Mouse (Mus musculus) liver, adult 2 months (tissue): ENCODE data around the gene Agfg2. TPM values are rescaled to one million over a fixed set of nuclear protein-coding genes. Genes with fewer than 3 reads are reported as not detected.

Source experiments
- DNase-seq: peaks from one replicate; pipeline ENCODE4 v3.0.0-alpha.2; 2011; ENCODE audit warnings: low read depth, low spot score; ENCODE audit errors: extremely low read depth
- H3K27ac ChIP-seq: fragments of 200-500 bp; replicated peaks from 2 replicates; pipeline ENCODE4 v1.5.1; 2012; ENCODE audit warnings: low read depth, mild to moderate bottlenecking, control low read depth, inconsistent platforms, low read length; ENCODE audit not compliant: insufficient read depth
- H3K27me3 ChIP-seq: fragments of 200-500 bp; 2 replicates; pipeline ENCODE4 v1.6.1; 2012; ENCODE audit warnings: mild to moderate bottlenecking, moderate library complexity, low read length, inconsistent platforms; ENCODE audit not compliant: control insufficient read depth, insufficient read depth
- H3K36me3 ChIP-seq: fragments of 200-500 bp; 2 replicates; pipeline ENCODE4 v1.6.1; 2012; ENCODE audit warnings: low read length, inconsistent platforms; ENCODE audit not compliant: control insufficient read depth, insufficient read depth
- H3K4me1 ChIP-seq: fragments of 200-500 bp; 2 replicates; pipeline ENCODE4 v1.6.1; 2011; ENCODE audit warnings: low read length; ENCODE audit not compliant: control insufficient read depth, insufficient read depth
- H3K4me3 ChIP-seq: fragments of 200-500 bp; 2 replicates; pipeline ENCODE4 v1.5.1; 2011; ENCODE audit warnings: low read depth, mild to moderate bottlenecking, control low read depth, low read length, moderate library complexity; ENCODE audit not compliant: insufficient read depth
- H3K79me2 ChIP-seq: fragments of 200-500 bp; 2 replicates; pipeline ENCODE4 v1.6.1; 2012; ENCODE audit warnings: inconsistent platforms, mild to moderate bottlenecking, low read length, moderate library complexity; ENCODE audit not compliant: control insufficient read depth, insufficient read depth
- H3K9ac ChIP-seq: fragments of 200-500 bp; 2 replicates; pipeline ENCODE4 v1.6.1; 2012; ENCODE audit warnings: low read depth, mild to moderate bottlenecking, control low read depth, inconsistent platforms, low read length
- CTCF ChIP-seq: fragments of 200-500 bp; IDR thresholded peaks from 2 replicates; pipeline ENCODE4 v1.5.1; 2011; ENCODE audit warnings: low read depth, low read length, control low read depth
- POLR2A ChIP-seq: fragments of 200-500 bp; IDR thresholded peaks from 2 replicates; pipeline ENCODE4 v1.6.1; 2011; ENCODE audit warnings: low read length, control low read depth; ENCODE audit not compliant: insufficient read depth; ENCODE audit errors: extremely low read depth
- WGBS: fragments of 180-500 bp; shearing (Covaris S2); methylation state at CpG from one replicate; pipeline ENCODE4 v1.1.7; 2018; 5-methylcytosine and 5-hydroxymethylcytosine counted together
- polyA plus RNA-seq: library from polyadenylated mRNA; depleted of rRNA; stranded (reverse); fragments of >200 nt; gene quantifications from 2 replicates; pipeline ENCODE4 v1.2.3, GENCODE M21; 2012
- total RNA-seq: library from RNA; depleted of rRNA; stranded (reverse); fragments of >200 nt; gene quantifications from 2 replicates; pipeline ENCODE4 v1.2.3, GENCODE M21; 2014

The Agfg2 gene
- total and polyA plus RNA-seq, 2 experiments = 14.8 to 35.9 TPM

DNA sequence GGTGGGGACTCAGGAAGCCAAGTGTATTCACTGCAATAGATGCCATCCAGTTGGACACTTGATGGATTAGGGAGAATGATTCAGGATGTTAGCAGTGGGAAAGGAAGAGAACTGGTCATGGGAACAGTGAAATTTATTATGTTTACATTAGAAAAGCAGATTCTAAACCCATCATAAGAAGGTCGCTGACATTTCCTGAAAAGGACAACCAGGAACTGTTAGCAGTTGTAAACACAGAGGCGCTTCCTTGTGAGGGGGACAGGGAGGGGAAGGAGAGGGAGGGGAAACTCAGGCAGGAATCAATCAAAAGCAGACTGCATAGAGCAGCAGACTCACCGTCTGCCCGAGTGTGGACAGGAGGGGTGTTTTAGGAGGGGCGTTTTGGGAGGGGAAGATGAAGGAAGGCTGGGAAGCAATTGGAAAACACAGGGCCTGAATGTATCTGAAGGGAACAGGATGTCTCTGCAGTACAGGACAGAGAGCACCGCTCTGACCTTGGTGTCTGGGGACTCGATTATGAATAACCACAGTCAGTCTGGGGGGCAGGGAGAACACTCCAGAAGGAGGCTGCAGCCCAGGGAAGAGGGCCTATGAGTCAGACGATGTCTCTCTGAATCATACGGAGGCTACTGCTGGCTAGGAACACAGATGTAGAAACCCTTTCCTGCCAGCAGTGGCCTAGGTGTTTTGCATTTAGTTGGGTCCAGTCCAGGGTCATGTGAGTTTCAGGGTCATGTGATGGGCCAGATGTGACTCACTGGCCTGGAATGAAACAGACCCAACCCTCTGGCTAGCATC lies 12.9 kb downstream of the Agfg2 start:
- Histone ChIP-seq H3K9ac (peak overlapping the region; percentile 52), H3K4me3 (no peak overlapping the region), H3K36me3 (peaks cover 9% of the 10 kb centered on the region), H3K79me2 (peaks cover 19% of the 10 kb centered on the region; the same call in 1 of the 2 replicates), H3K27me3 (no peaks in the 10 kb centered on the region), H3K4me1 (peaks cover 44% of the 10 kb centered on the region), H3K27ac (peak overlapping the region; percentile 79)
- TF ChIP-seq POLR2A (no peak), CTCF (no peak)
- peak; percentile 85 for DNase-seq
- 2% methylated on average over 9 of the region's 9 CpGs for WGBS

- Histone ChIP-seq H3K4me3 (no peak overlapping the region), H3K36me3 (peaks cover 17% of the 10 kb centered on the region), H3K27me3 (no peaks in the 10 kb centered on the region), H3K79me2 (peaks cover 19% of the 10 kb centered on the region; the same call in 1 of the 2 replicates), H3K27ac (no peak overlapping the region), H3K9ac (no peak overlapping the region), H3K4me1 (peaks cover 34% of the 10 kb centered on the region)
- no peak; the same call in 1 of the 2 replicates for TF ChIP-seq CTCF
- TF ChIP-seq POLR2A = no peak
- 90% methylated on average over 1 of the region's 1 CpGs for WGBS
- DNase-seq = no peak
Measured at GRCm38 (mm10) chr5:137670240-137670639, 14.3 kb downstream of the Agfg2 start.

DNA sequence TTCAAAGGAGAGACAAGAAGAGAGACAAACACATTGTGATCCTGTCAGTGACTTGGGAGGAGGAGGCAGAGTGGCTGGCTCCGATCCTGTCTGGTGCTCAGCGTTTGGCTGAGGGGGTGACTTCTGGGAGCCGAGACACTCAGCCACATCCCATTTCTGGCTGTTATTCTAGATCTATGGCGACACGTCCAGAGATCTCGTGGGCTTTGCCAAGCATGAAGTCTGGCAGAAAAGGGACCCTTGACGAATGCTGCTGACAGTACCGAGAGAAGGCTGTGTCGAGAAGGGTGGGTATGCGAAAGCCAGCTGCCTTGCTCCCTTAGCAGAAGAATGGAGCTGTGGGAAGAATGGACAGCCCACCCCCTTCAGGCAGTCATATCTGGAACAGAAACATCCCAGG lies 15.6 kb downstream of the Agfg2 start:
- H3K79me2 ChIP-seq = peaks cover 19% of the 10 kb centered on the region
- no peak overlapping the region for H3K9ac ChIP-seq
- H3K27me3 ChIP-seq = no peaks in the 10 kb centered on the region
- no peak overlapping the region for H3K4me3 ChIP-seq
- no peak for TF ChIP-seq CTCF
- TF ChIP-seq POLR2A = no peak
- DNase-seq = no peak
- no peak overlapping the region for H3K27ac ChIP-seq
- H3K4me1 ChIP-seq = peaks cover 29% of the 10 kb centered on the region
- WGBS = 81% methylated on average over 10 of the region's 10 CpGs
- peaks cover 22% of the 10 kb centered on the region for H3K36me3 ChIP-seq

GRCm38 (mm10) chr5:137663057-137663456 lies 21.5 kb downstream of the Agfg2 start:
- H3K9ac ChIP-seq = no peak overlapping the region
- 90% methylated on average over 9 of the region's 9 CpGs for WGBS
- H3K4me1 ChIP-seq = peaks cover 4% of the 10 kb centered on the region; the same call in 1 of the 2 replicates
- TF ChIP-seq CTCF = no peak
- no peak for TF ChIP-seq POLR2A
- peaks cover 3% of the 10 kb centered on the region; the same call in 1 of the 2 replicates for H3K79me2 ChIP-seq
- H3K4me3 ChIP-seq = no peak overlapping the region
- no peak for DNase-seq
- H3K27ac ChIP-seq = no peak overlapping the region
- peaks cover 41% of the 10 kb centered on the region for H3K36me3 ChIP-seq
- H3K27me3 ChIP-seq = no peaks in the 10 kb centered on the region

GRCm38 (mm10) chr5:137660064-137660688 lies 24.4 kb downstream of the Agfg2 start:
- no peak overlapping the region for H3K9ac ChIP-seq
- H3K27ac ChIP-seq = no peak overlapping the region
- no peak overlapping the region for H3K4me3 ChIP-seq
- no peak for DNase-seq
- peaks cover 4% of the 10 kb centered on the region; the same call in 1 of the 2 replicates for H3K4me1 ChIP-seq
- no peaks in the 10 kb centered on the region; the same call in 1 of the 2 replicates for H3K79me2 ChIP-seq
- 81% methylated on average over 6 of the region's 6 CpGs for WGBS
- H3K36me3 ChIP-seq = peaks cover 29% of the 10 kb centered on the region
- H3K27me3 ChIP-seq = no peaks in the 10 kb centered on the region
- TF ChIP-seq POLR2A (no peak), CTCF (no peak)
